ENCODE assay signal across 30 mouse cellular contexts in genomic region chr10:39620626-39621025, GRCm38 (mm10).
"Had no signal": no experiment of that assay in that cellular context is flagged by ENCODE, and none has a peak within 500 bp of the region (broad histone marks: within the 10 kb centered on the region; RNA-seq: fewer than 3 reads in every experiment).

No protein-coding gene starts in this region.

- H3K27ac ChIP-seq: left cerebral cortex, adult 2 months; limb, embryonic 10.5 days; limb, embryonic 12.5 days; limb, embryonic 13.5 days; limb, embryonic 15.5 days; liver, embryonic 12.5 days; liver, embryonic 13.5 days; liver, embryonic 14.5 days; liver, embryonic 15.5 days; lung, embryonic 15.5 days; macrophage; midbrain, embryonic 10.5 days; midbrain, embryonic 12.5 days; midbrain, embryonic 13.5 days; midbrain, embryonic 15.5 days had no signal

- DNase-seq: left cerebral cortex, postnatal 4 days; liver; liver, embryonic 13.5 days; liver, postnatal 0 days; lung, adult 18-20 months; lung, adult 2 months; lung, embryonic 14.5 days; lung, postnatal 10 days; lung, postnatal 14 days; lung, postnatal 36 days; lung, postnatal 4 days had no signal

- H3K9me3 ChIP-seq: limb, embryonic 10.5 days; limb, embryonic 12.5 days; limb, embryonic 13.5 days; limb, embryonic 15.5 days; liver, embryonic 12.5 days; liver, embryonic 13.5 days; liver, embryonic 15.5 days; lung, embryonic 15.5 days; megakaryocyte, embryonic 14.5 days; midbrain, embryonic 10.5 days; midbrain, embryonic 12.5 days; midbrain, embryonic 13.5 days; midbrain, embryonic 15.5 days had no signal

- H3K4me2 ChIP-seq: limb, embryonic 12.5 days; limb, embryonic 13.5 days; limb, embryonic 15.5 days; liver, embryonic 11.5 days; liver, embryonic 12.5 days; liver, embryonic 13.5 days; liver, embryonic 15.5 days; lung, embryonic 14.5 days; lung, embryonic 15.5 days; midbrain, embryonic 12.5 days; midbrain, embryonic 13.5 days; midbrain, embryonic 15.5 days had no signal

- H3K9ac ChIP-seq: limb, embryonic 12.5 days; limb, embryonic 13.5 days; limb, embryonic 15.5 days; liver, embryonic 12.5 days; liver, embryonic 13.5 days; liver, embryonic 14.5 days; liver, embryonic 15.5 days; liver, postnatal 0 days; lung, embryonic 14.5 days; lung, embryonic 15.5 days; midbrain, embryonic 12.5 days; midbrain, embryonic 13.5 days; midbrain, embryonic 15.5 days had no signal

- H3K36me3 ChIP-seq: liver, embryonic 12.5 days; liver, embryonic 13.5 days; liver, embryonic 15.5 days; midbrain, embryonic 15.5 days had no signal

- ATAC-seq: liver, embryonic 12.5 days; liver, postnatal 0 days; lung, postnatal 0 days; midbrain, embryonic 13.5 days; midbrain, embryonic 15.5 days; midbrain, embryonic 16.5 days had no signal

- H3K27me3 ChIP-seq: limb, embryonic 12.5 days; limb, embryonic 13.5 days; limb, embryonic 15.5 days; liver, embryonic 12.5 days; liver, embryonic 13.5 days; liver, embryonic 15.5 days; lung, embryonic 15.5 days; midbrain, embryonic 13.5 days; midbrain, embryonic 15.5 days had no signal

- H3K4me3 ChIP-seq: left cerebral cortex, adult 2 months; limb, embryonic 10.5 days; limb, embryonic 12.5 days; limb, embryonic 13.5 days; limb, embryonic 15.5 days; liver, embryonic 12.5 days; liver, embryonic 13.5 days; liver, embryonic 15.5 days; lung, embryonic 15.5 days; megakaryocyte, embryonic 14.5 days; midbrain, embryonic 10.5 days; midbrain, embryonic 12.5 days; midbrain, embryonic 13.5 days; midbrain, embryonic 15.5 days; myocyte had no signal
